ENCODE assay signal across 23 mouse cellular contexts in the genomic region with DNA sequence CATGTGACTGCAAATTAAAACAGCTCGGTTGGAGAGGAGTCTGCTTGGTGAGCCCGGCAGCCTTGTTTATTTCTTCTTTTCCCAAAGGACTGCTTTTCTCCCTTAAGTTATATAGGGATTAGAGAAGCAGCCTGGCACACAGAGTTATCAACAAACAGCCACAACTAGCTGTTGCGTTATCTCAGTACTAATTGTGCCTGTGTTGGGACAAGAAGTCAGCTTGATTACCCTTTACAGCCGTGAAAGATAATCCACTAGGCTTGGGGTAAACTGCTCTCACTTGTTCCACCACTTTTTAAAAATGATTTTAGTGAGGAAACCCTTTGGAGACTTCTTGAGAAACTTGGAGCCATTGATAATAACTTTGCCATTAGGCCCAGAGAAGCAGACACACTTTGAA. TPM values are rescaled to one million over a fixed set of nuclear protein-coding genes. Genes with fewer than 3 reads are reported as not detected.
A peak's percentile ranks its signal among the peaks of the same experiment; 100 is the strongest.
DNase-seq lines count a peak whose midpoint lies in the region; ATAC-seq and TF ChIP-seq lines count a peak whose summit lies in the region.
"Had no signal": no experiment of that assay in that cellular context is flagged by ENCODE, and none has a peak within 500 bp of the region (broad histone marks: within the 10 kb centered on the region; RNA-seq: fewer than 3 reads in every experiment).

No protein-coding gene starts in this region.

- H3K4me1 ChIP-seq in MEL (ENCODE audit: control insufficient read depth in 1 of 2, insufficient read depth in 2 of 2, low read length in 2 of 2): no peaks in the 10 kb centered on the region
- H3K4me1 ChIP-seq in liver, embryonic 16.5 days (ENCODE audit: control insufficient read depth, low read depth, low read length): peaks cover 25% of the 10 kb centered on the region

- no peaks in the 10 kb centered on the region for H3K9me3 ChIP-seq in MEL (replicated peaks; ENCODE audit: insufficient read depth, low read length)
- H3K9me3 ChIP-seq in liver, embryonic 16.5 days (replicated peaks; ENCODE audit: control insufficient read depth, low read length): no peaks in the 10 kb centered on the region
- H3K9me3 ChIP-seq: forebrain, embryonic 15.5 days; midbrain, embryonic 12.5 days had no signal

- no peaks in the 10 kb centered on the region for H3K79me2 ChIP-seq in MEL (ENCODE audit: control insufficient read depth, insufficient read depth, low read length, poor library complexity)

- H3K4me3 ChIP-seq in layer of hippocampus, adult 2 months: no peak overlapping the region
- no peak overlapping the region for H3K4me3 ChIP-seq in MEL (ENCODE audit: control insufficient read depth in 1 of 2, insufficient read depth in 1 of 2, low read depth in 2 of 2, low read length in 2 of 2)
- no peak overlapping the region for H3K4me3 ChIP-seq in liver, embryonic 16.5 days (ENCODE audit: low read depth, low read length)
- H3K4me3 ChIP-seq: forebrain, embryonic 15.5 days; midbrain, embryonic 12.5 days had no signal

- peak; percentile 54 for ATAC-seq in liver, embryonic 16.5 days (ENCODE audit: low read depth)
- ATAC-seq: activated CD4-positive, CD25-positive, alpha-beta regulatory T cell, adult 4 months; forebrain, embryonic 15.5 days; lung, postnatal 0 days had no signal

- 0 out of 4 replicates have a peak, but pooled peaks of 1 of the 2 experiments have one; percentile 9 for TF ChIP-seq EP300 in MEL (IDR thresholded peaks at IDR 0.05; ENCODE audit: low read depth in 1 of 2, low read length in 2 of 2)

- WGBS in liver, embryonic 16.5 days (ENCODE audit: insufficient replicate concordance): 20% methylated on average over 4 of the region's 4 CpGs

- no peaks in the 10 kb centered on the region for H3K36me3 ChIP-seq in MEL (ENCODE audit: control insufficient read depth in 1 of 2, insufficient read depth in 2 of 2, low read length in 2 of 2)
- H3K36me3 ChIP-seq in liver, embryonic 16.5 days (ENCODE audit: control insufficient read depth, insufficient read depth): no peaks in the 10 kb centered on the region
- H3K36me3 ChIP-seq: forebrain, embryonic 15.5 days had no signal

- peaks cover 0 to 3% of the 10 kb centered on the region in 2 experiments; a peak in 3 of 4 replicates for H3K27me3 ChIP-seq in MEL (ENCODE audit: control insufficient read depth in 1 of 2, insufficient read depth in 2 of 2, low read length in 2 of 2)
- H3K27me3 ChIP-seq in liver, embryonic 16.5 days (ENCODE audit: control insufficient read depth, insufficient read depth, low read depth, low read length): no peaks in the 10 kb centered on the region
- H3K27me3 ChIP-seq: forebrain, embryonic 15.5 days; midbrain, embryonic 12.5 days had no signal

- H3K27ac ChIP-seq in layer of hippocampus, adult 2 months: peak overlapping the region; percentile 95
- no peak overlapping the region for H3K27ac ChIP-seq in MEL (ENCODE audit: control insufficient read depth, low read depth, low read length)
- H3K27ac ChIP-seq in liver, embryonic 16.5 days (ENCODE audit: low read length): peak overlapping the region; percentile 26; the same call in 1 of the 2 replicates
- H3K27ac ChIP-seq: forebrain, embryonic 15.5 days; hindbrain, embryonic 14.5 days; macrophage; midbrain, embryonic 12.5 days had no signal

- no peak for TF ChIP-seq CTCF in layer of hippocampus, adult 2 months (conservative IDR thresholded peaks at IDR 0.05)
- no peak for TF ChIP-seq CTCF in MEL (IDR thresholded peaks at IDR 0.05 in 2 of 3, conservative IDR thresholded peaks at IDR 0.05 in 1 of 3; ENCODE audit: control insufficient read depth in 1 of 3, insufficient read depth in 1 of 3, low read depth in 2 of 3, low read length in 3 of 3, poor library complexity in 1 of 3, severe bottlenecking in 1 of 3)

- no peak overlapping the region for H3K9ac ChIP-seq in MEL (ENCODE audit: control insufficient read depth, low read depth, low read length, poor library complexity, severe bottlenecking)
- no peak overlapping the region for H3K9ac ChIP-seq in liver, embryonic 16.5 days (ENCODE audit: low read depth, low read length)
- H3K9ac ChIP-seq: forebrain, embryonic 15.5 days; hindbrain, embryonic 14.5 days; midbrain, embryonic 12.5 days had no signal

- TF ChIP-seq POLR2A in MEL (IDR thresholded peaks at IDR 0.05; ENCODE audit: control insufficient read depth in 1 of 2, insufficient read depth in 1 of 2, low read depth in 1 of 2, low read length in 2 of 2, poor library complexity in 1 of 2): no peak

- no peak for DNase-seq in layer of hippocampus, adult 2 months (ENCODE audit: low spot score in 2 of 2)
- no peak for DNase-seq in layer of hippocampus, postnatal 36 days
- no peak for DNase-seq in MEL (ENCODE audit: low read depth, low spot score)
- peak; percentile 57 for DNase-seq in c-Kit-positive CD71-positive TER-119-positive erythroid progenitor cells, embryonic 14.5 days (ENCODE audit: low spot score)
- DNase-seq in thymus, postnatal 36 days: no peak
- DNase-seq in kidney, postnatal 36 days: no peak
- DNase-seq: adrenal gland, postnatal 10 days; cerebellum, adult 8-10 months; embryo, embryonic 11 days; gastrocnemius, postnatal 14 days; heart, adult 18-20 months; heart, postnatal 36 days; kidney, adult 8-10 months; kidney, postnatal 10 days; right cerebral cortex, postnatal 14 days; thymus, postnatal 14 days had no signal

- no peak overlapping the region for H3K4me2 ChIP-seq in liver, embryonic 16.5 days (ENCODE audit: low read depth, low read length)
- H3K4me2 ChIP-seq: forebrain, embryonic 15.5 days; hindbrain, embryonic 14.5 days; midbrain, embryonic 12.5 days had no signal

- TF ChIP-seq RAD21 in MEL (IDR thresholded peaks at IDR 0.05; ENCODE audit: low read depth, low read length): no peak

TF ChIP-seq in MEL, 35 proteins besides CTCF, POLR2A, EP300 and RAD21:
- TF ChIP-seq GATA1 (IDR thresholded peaks at IDR 0.05; ENCODE audit: low read depth, low read length) (peak; percentile 10; the same call in 1 of the 2 replicates), MEF2A (IDR thresholded peaks at IDR 0.05; ENCODE audit: extremely low read depth, insufficient replicate concordance, low read depth, low read length, poor library complexity, severe bottlenecking) (no peak), KAT2A (conservative IDR thresholded peaks at IDR 0.05; ENCODE audit: low read depth, low read length) (no peak), MYB (IDR thresholded peaks at IDR 0.05; ENCODE audit: low read depth, low read length) (no peak), TBP (IDR thresholded peaks at IDR 0.05; ENCODE audit: low read depth, low read length) (no peak)

RNA-seq across cellular contexts. Expression of gene Map4k4, which starts 36.9 kb away (rescaled TPM):
- 100 to 1,000 TPM; 134 to 145 TPM for total RNA-seq in layer of hippocampus, adult 2 months (2021)
- 100 to 1,000 TPM; 146 to 166 TPM for total RNA-seq in layer of hippocampus, postnatal 36 days (2021)
- total RNA-seq in MEL (2012; rRNA removed): 0.04 TPM in 1 of 2 replicates, not detected in the other
- under 1 TPM in 1 of 2 experiments, not detected in 1; 0.21 TPM for polyA plus RNA-seq in MEL (2012; ENCODE audit: insufficient read depth in 1 of 2, insufficient read length in 2 of 2, low read depth in 1 of 2, low replicate concordance in 2 of 2, missing spikeins in 1 of 2)
- 2.2 TPM in 2 replicates for polyA plus RNA-seq in liver, embryonic 16.5 days (2015; fragmentation: Nextera tagmentation; extraction: Ambion mirVana)

Comparison
In these comparisons a context has a peak if more than half of its experiments do, and no peak if none do; other contexts are left out.
1. RNA of gene Map4k4, which starts 36.9 kb away (total RNA-seq): 146 to 166 TPM in layer of hippocampus, postnatal 36 days and 134 to 145 TPM in layer of hippocampus, adult 2 months; 0.04 TPM in MEL; every median in the first group is over 100 times any median in the second.